Mouse (Mus musculus) right cerebral cortex, postnatal 36 days (tissue): ENCODE data around the gene Chrne.
"Not testable (repeated sequence)": the region's sequence is repeated elsewhere in the genome, so short reads cannot be mapped to it uniquely, and the experiment has no call there.

Source experiments
- DNase-seq, 2 experiments: peaks; one replicate each; pipeline ENCODE4 v3.0.0; 2022; ENCODE audit warnings: low spot score in 2 of 2, mixed read lengths in 1 of 2

Gene Chrne

DNA sequence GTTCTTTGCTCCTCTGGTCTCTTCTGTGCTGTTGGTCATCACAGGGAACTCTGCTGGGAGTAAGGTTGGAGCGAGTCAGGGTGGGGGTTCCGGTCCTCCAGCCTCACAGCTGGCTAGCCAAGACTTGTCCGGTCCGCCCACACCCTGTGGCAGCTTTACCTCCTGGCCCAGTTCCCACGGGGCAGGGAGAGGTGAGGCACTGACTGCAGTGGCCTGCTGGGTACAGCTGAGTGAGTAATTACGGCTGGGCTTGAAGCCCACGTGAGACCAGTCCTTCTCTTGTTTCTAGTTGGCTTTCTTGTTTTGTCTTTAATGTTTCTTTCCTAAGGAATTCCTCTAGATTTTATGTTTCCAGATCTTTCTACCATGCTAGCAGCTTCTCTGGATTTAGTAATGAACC lies 33.6 kb downstream of the Chrne start:
- no peak for DNase-seq

DNA sequence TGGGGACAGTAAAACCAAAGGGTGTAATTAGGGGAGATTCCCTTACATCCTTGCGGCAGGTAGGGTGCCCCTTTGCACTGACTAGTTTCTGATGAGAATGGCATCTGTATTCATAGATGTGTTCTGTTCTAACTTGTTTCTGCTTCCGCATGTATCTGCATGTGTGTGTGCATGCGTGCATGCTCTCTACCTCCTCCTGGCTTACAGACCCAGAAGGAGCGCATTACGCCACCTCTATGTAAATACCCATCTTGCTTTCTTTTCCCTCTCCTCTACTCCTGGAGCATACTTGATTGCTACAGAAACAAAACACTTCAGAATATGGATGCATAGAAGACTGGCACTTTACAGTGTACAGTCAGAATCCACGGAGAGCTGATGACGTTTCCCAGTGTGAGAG lies 35.2 kb downstream of the Chrne start:
- DNase-seq, result no peak

DNA sequence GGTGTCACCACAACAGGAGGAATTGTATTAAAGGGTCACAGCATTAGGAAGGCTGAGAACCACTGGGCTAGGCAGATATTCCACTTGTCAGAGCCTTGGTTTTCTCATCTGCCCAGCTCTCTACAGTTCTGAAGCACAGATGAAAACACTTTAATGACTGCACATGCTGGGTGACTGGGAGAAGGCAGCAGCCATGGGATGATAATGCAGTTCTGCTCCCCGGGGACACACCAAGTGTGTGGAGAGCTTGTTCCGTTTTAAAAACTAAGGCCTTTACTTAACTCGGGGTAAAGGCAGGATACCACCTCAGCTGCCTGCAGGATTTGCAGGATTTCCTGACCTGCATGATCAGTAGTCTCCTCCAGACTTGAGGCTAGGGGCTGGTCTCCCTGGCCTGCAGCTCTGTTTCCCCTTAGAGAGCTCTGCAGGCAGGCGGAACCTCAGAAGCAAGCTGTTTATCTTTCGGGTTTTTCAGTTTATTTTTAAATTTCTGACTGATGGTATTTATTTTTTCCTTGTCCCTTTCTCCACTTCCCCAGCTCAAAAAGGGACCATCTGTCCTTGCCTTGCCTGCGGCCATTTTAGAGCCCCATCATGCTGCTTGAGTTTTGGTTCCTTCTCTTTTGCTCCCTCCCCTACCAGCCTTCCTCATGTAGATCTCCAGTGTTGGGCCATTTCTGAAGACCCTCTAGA lies 35.8 kb downstream of the Chrne start:
- DNase-seq, result no peak

DNA sequence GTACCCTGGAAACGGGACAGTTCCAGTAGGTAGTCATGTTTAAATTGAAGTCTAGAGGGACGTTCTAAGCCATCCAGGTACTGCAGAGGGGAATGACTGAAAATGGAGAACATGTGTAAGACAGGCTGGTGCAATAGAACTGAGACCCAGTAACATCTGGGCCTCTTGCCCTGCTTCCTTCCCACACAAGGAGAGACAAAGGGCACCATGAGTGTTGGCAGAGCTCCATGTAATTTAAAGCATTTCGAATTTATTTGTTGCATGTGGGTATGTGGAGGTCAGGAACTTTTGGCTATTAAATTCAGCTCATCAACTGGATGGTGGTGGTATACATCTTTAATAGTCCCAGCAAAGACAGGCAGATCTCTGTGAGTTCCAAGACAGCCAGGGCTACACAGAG lies 36.8 kb downstream of the Chrne start:
- DNase-seq, result no peak

DNA sequence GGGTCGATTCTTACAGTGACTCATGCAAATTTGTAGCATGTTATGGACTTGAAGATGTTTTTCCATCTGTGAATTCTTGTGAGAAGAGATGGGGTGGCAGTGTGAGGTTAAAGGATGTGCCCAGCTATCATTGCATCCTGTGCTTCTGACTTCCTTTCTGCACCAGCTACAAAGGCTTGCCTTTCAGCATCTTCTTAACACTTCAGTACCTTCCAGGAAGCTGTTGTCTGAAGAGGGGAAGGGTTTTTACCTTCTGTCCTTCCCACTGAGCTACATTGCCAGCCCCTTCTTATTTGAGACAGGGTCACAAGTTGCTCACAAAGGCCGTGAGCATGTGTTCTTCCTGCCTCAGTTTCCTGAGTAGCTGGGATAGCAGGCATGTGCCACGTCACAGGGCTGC lies 38.1 kb downstream of the Chrne start:
- DNase-seq, result no peak

DNA sequence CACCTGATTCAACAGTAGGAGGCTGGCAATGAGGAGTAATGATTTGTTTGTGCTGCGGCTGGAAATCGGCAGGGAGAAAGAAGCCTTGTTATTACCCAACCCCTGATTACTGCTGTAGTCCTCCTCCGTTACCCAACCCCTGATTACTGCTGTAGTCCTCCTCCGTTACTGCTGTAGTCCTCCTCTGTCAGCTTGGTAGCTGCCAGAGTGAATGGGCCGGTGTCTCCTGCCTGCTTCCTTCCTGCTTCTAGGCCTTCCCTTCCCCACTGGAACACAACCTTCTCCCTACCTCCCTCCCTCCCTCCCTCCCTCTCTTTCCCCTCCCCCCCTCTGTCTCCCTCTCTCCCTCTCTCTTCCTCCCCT lies 38.7 kb downstream of the Chrne start:
- DNase-seq, result no peak

DNA sequence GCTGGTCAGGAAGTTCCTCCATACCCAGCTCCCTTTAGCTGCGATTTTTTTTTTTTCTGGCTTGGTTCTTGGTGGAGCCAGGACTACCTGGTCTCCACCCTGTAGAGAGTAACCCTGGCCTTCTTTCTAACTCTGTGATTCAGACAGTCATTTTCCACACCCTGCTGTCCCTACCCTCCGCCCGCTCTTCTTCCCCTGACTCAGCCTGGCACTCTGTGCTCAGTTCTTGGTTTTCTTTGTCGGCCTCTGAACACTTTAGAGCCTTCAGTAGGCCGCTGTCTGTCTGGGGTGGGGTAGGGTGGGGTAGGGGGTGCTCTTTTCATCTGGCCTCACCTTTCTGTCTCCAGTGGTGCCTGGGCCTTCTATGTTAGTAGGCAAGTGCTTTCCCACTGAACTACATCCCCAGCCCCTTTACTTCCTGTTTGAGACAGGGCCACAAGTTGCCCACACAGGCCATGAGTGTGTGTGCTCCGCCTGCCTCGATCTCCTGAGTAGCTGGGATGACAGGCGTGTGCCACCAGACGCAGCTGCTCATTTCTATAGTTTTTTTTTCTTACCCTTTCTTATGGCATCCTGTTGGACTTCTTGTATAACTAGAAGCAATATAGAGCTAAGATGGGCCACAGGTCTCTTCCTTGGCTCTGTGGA lies 39.2 kb downstream of the Chrne start:
- no peak for DNase-seq

DNA sequence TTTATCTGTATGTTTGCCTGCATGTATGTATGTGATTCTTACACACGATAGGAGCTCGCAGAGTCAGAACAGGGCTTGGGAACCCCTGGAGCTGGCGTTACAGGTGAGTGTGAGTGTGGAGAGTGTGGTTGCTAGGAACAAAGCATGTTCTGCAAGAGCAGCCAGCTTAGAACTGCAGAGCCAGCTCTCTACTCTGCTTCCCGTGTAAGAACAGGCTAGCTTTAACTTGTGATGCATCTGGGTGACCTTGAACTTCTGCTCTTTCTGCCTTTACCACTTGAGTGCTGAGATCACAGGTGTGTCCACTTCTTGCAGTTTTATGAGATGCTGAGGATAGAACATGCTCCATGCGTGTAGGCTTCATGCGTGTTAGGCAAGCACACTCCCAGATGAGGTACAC lies 40.1 kb downstream of the Chrne start:
- DNase-seq, result no peak

DNA sequence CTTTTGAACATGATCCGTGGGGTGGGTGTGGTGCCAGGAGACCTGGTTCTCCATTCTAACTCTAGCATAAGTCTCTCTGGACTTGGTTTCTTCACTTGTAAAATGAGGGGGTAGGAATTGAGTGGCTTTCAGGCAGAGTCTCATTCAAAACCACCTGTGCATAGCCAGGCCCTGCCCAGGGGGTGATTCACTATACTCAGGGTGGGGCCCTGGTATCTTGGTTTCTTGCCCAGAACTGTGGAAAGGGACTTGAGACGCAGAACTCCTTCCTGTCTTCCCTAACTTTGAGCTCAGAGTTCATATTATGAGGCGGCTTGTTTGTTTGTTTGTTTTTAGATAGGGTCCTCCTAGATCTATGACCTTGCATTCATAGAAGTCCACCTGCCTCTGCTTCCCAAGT lies 41.8 kb downstream of the Chrne start:
- DNase-seq, result no peak

DNA sequence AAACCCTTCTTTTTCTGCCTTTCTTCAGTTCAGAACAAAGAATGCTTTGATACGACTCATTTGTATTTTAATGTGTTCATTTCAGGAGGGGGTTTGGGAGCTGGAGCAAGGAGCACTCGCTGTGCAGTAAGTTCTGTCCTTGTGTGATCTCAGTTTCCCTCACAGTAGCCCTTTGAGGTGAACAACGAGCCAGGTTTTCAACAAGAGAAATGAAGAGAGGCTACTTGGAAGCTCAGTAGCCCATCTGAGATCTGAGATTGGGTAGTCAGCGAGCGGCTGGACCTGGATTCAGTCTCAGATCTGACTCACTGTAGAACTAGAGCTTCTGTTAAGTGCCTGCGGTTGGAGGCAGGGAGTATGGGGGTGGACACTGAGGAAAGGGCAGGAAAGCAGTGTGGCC lies 45.1 kb downstream of the Chrne start:
- no peak for DNase-seq

DNA sequence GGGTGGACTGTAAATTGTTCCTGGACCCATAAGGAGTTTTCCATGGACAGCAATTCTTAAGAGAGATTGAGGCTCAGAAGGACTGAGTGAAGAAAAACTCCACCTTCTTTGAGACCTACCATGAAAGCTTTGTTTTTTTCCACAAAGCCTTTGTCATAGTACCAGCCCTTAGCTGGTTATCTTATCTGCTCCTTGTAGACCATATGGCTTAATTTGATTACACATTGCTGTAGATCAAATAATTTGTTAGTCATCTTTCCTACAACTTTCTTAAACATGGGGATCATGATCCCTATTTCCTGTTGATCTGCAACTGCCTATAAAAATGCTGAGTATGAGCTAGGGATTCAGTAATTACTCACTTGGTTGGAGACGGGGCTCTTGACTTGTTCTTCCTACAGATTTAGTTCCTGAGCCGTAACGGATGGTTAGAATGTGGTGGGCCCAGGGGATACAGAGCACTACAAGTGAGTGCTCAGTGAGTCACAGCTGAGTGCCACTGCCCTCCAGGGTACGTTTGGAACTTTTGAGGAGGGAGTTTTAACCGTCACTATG lies 46.6 kb downstream of the Chrne start:
- DNase-seq, result no peak

DNA sequence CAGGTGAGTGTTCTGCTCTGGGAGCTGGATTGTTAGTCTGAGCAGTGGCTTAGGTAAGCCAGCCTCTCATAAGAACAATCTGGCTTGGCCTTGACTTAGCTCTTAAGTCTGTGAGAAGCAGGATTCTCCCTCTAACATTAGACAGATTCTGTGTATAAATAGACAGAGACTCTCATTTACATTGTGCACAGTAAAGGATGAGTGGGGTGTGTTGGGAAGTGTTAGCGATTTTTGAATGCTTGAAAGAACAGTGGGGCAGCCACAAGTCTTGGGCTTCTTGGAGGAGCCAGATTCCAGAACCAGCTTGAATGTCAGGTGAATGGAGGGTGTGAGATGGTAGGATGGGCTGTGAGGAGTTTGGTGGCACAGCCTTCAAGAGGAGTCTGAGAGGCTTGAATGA lies 47.4 kb downstream of the Chrne start:
- DNase-seq, result peak in 1 of 2 experiments; percentile 39

DNA sequence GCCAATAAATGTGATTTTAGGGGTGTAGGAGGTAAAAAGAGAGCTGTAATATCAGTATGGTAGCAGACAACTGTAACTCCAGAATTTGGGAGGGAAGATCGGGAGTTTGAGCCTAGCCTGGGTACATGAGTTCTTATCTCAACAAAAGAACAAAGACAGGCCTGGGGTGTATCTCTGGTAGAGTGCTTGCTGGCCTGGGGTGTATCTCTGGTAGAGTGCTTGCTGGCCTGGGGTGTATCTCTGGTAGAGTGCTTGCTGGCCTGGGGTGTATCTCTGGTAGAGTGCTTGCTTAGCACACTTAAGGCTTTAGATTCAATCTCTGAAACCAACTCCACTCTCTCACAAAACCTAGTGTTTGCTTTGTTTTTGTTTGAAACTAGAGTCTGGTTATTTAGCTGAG lies 48.4 kb downstream of the Chrne start:
- not testable (repeated sequence) for DNase-seq

DNA sequence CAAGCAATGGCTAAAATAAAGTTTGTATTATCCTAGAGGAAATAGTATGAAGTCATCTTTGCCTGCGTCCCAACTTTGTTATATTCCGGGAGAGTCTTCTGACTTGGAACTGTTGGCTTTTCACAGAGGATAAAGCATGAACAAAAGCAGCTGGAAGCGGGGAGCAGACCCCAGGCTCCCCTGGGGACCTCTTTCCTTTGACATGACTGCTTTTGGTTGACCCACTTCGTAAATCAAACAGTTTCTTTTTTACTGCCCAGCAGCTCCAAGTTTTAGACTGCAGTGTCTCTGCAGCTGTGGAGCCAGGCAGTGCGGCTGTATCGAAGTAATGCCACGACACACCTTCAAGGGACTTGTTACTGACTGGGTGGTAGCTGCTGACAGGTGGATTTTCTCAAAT lies 52.4 kb downstream of the Chrne start:
- DNase-seq, result no peak
